Mouse (Mus musculus) gastrocnemius, postnatal 10 days (tissue): Measurements from ENCODE around the gene Gm20518. TPM values are rescaled to one million over a fixed set of nuclear protein-coding genes. Genes with fewer than 3 reads are reported as not detected.
A peak's percentile ranks its signal among the peaks of the same experiment; 100 is the strongest.

Source experiments
- DNase-seq: peaks from one replicate; pipeline ENCODE4 v3.0.0; 2021; ENCODE audit warnings: mixed read lengths
- total RNA-seq, 2 experiments: library from RNA; stranded (reverse); gene quantifications; 2 replicates each; pipeline ENCODE4 v1.2.3; 2021

The Gm20518 gene
- total RNA-seq, 2 experiments from 2014 or later: 0.09 to 0.14 TPM

GRCm38 (mm10) chr16:17842437-17842836, 49.0 kb downstream of the Gm20518 start:
- no peak for DNase-seq

GRCm38 (mm10) chr16:17839976-17840375, 51.5 kb downstream of the Gm20518 start:
- peak; percentile 55 for DNase-seq

- DNase-seq: no peak
Observed at GRCm38 (mm10) chr16:17838051-17838450, 53.4 kb downstream of the Gm20518 start, which contains the start of gene Car15. Gene Car15, minus strand, starts transcription at chr16:17838364.

GRCm38 (mm10) chr16:17835481-17835880, 56.0 kb downstream of the Gm20518 start:
- DNase-seq: no peak

GRCm38 (mm10) chr16:17834543-17834942, 56.9 kb downstream of the Gm20518 start:
- DNase-seq: no peak

GRCm38 (mm10) chr16:17833681-17834399, 57.6 kb downstream of the Gm20518 start:
- DNase-seq: no peak

GRCm38 (mm10) chr16:17833321-17833680, 58.2 kb downstream of the Gm20518 start:
- DNase-seq: peak; percentile 29

GRCm38 (mm10) chr16:17832821-17833220, 58.6 kb downstream of the Gm20518 start, which contains the start of gene B830017H08Rik:
Gene B830017H08Rik, plus strand, starts transcription at chr16:17833121.
- DNase-seq: no peak

GRCm38 (mm10) chr16:17831781-17832180, 59.7 kb downstream of the Gm20518 start:
- DNase-seq: no peak

- no peak for DNase-seq
Observed at GRCm38 (mm10) chr16:17830385-17831178, 60.9 kb downstream of the Gm20518 start.

GRCm38 (mm10) chr16:17828867-17829266, 62.6 kb downstream of the Gm20518 start:
- DNase-seq: no peak

- no peak for DNase-seq
Observed at GRCm38 (mm10) chr16:17828229-17828628, 63.2 kb downstream of the Gm20518 start.

- no peak for DNase-seq
Observed at GRCm38 (mm10) chr16:17826500-17826899, 65.0 kb downstream of the Gm20518 start.

GRCm38 (mm10) chr16:17816528-17816927, 74.9 kb downstream of the Gm20518 start:
- DNase-seq: no peak

GRCm38 (mm10) chr16:17815411-17816402, 75.8 kb downstream of the Gm20518 start:
- peak; percentile 79 for DNase-seq

- DNase-seq: peak; percentile 3
Observed at GRCm38 (mm10) chr16:17813173-17813572, 78.3 kb downstream of the Gm20518 start.

GRCm38 (mm10) chr16:17812120-17812519, 79.4 kb downstream of the Gm20518 start:
- no peak for DNase-seq

GRCm38 (mm10) chr16:17809711-17810110, 81.8 kb downstream of the Gm20518 start:
- peak; percentile 73 for DNase-seq

GRCm38 (mm10) chr16:17809125-17809524, 82.3 kb downstream of the Gm20518 start:
- no peak for DNase-seq

GRCm38 (mm10) chr16:17807192-17808009, 84.1 kb downstream of the Gm20518 start:
- peak; percentile 87 for DNase-seq

GRCm38 (mm10) chr16:17806581-17807191, 84.8 kb downstream of the Gm20518 start:
- peak; percentile 37 for DNase-seq
